Mouse (Mus musculus): ENCODE measurements at regions not wholly inside any gene's neighbourhood (a gene's known extent, or its start where the extent isn't known, plus 50 kb on each side); places are given as distances from the start of the nearest gene placed in this dataset.

DNA sequence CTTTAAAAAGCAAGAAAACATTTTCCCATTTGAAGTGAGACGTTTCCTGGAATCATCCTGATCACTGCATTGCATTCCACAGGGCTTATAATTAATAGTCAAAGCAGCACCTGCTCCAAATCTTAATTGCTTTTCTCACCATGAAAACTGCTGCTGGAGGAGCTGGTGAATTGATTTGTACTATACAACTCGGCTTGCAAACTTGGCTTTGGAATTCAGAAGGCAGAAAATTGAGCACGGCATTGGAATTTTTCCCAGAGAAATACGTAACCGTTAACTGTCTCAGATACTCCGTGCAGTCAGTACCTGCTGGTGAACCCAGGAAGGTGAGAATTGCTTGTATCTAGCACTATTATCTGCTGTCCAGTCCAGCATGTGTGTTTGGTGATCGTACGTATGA is 249.3 kb downstream of the Gm19410 start:
- peaks cover 14% of the 10 kb centered on the region; the same call in 1 of the 2 replicates for H3K4me1 ChIP-seq
- H3K27ac ChIP-seq: no peak overlapping the region
- no peaks in the 10 kb centered on the region for H3K9me3 ChIP-seq (replicated peaks)
- WGBS: 89% methylated on average over 8 of the region's 8 CpGs
- H3K4me3 ChIP-seq: no peak overlapping the region
- no peaks in the 10 kb centered on the region for H3K27me3 ChIP-seq (ENCODE audit: low read depth, poor library complexity, severe bottlenecking)
- no peak for DNase-seq (ENCODE audit: low spot score)
- H3K36me3 ChIP-seq: no peaks in the 10 kb centered on the region

DNA sequence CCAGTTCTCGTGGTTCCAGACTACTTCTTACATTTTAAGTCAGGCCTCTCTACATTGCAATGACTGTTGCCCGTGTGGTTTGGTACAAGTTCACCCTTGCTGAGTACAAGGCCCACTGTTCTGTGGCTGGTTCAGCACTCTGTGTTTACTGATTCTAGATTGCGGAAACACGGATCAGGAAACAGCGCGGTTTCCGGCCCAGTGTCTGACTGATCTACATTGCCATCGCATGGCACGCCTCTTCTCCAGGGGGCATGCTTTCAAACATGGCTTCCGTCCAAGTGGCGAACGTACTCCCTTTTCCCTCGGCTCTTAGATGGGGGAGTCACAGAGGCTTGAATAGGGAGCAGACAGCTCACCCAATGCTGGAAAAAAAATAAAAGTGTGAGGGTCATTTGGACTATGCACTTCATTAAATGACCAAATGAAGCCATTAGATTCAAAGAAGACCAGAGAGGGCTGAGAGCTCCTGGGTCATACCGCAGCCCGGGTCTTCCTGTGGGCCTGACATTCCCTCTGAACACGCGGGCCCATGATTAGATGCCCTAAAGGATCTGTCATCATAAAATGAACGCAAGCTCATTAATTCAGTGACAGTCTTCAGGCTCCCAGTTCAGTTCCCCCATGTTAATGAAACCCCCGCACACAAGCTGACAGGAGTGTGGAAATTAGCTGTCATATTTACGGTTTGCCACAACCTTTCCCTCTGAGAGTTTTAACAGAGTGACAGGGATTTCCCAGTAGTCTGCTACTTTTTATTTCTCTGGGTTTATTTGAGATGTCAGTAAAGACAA is 250.9 kb downstream of the Gm19410 start:
- DNase-seq (ENCODE audit: low spot score): no peak
- WGBS: 78% methylated on average over 20 of the region's 20 CpGs
- Histone ChIP-seq H3K9me3 (replicated peaks) (no peaks in the 10 kb centered on the region), H3K4me3 (no peak overlapping the region), H3K27me3 (ENCODE audit: low read depth, poor library complexity, severe bottlenecking) (no peaks in the 10 kb centered on the region), H3K4me1 (peaks cover 14% of the 10 kb centered on the region; the same call in 1 of the 2 replicates), H3K27ac (no peak overlapping the region), H3K36me3 (no peaks in the 10 kb centered on the region)

DNA sequence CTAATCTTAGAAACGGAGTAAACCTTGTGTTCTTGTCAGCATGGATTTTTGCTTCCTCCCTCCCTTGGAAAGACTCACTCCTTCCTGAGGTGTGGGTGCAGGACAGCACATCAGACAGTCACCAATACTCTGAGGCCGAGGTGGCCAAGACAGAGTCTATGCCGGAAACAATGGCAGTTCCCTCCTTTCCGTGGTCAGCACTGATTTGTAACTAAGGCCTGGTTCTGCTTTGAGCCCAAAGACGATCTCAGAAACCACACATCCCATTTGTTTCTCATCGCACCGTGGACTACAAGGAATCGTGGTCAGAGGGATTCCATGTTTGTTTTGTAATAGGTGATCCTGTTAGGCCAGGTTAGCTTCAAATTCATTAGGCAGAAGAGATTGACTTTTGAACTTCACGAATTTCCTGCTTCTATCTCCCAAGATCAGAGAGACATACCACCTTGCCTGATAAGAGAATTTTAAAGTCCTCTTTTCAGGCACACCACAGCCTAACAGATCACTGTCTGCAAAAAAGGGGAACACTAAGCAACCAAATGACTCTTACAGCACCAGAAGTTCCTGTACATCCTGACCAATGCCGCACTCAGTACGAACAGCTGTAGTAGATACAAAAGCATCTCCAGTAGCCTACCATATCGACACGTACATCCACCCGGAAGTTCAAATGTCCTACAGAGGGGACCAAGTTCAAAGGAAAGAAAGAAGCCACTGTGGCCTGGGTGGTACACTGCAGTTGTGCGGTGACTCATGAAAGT is 253.6 kb downstream of the Gm19410 start:
- H3K36me3 ChIP-seq: no peaks in the 10 kb centered on the region
- H3K9me3 ChIP-seq (replicated peaks): no peaks in the 10 kb centered on the region
- peaks cover 11% of the 10 kb centered on the region; the same call in 1 of the 2 replicates for H3K4me1 ChIP-seq
- H3K4me3 ChIP-seq: no peak overlapping the region
- no peak for DNase-seq (ENCODE audit: low spot score)
- no peaks in the 10 kb centered on the region for H3K27me3 ChIP-seq (ENCODE audit: low read depth, poor library complexity, severe bottlenecking)
- no peak overlapping the region for H3K27ac ChIP-seq
- 90% methylated on average over 15 of the region's 15 CpGs for WGBS

DNA sequence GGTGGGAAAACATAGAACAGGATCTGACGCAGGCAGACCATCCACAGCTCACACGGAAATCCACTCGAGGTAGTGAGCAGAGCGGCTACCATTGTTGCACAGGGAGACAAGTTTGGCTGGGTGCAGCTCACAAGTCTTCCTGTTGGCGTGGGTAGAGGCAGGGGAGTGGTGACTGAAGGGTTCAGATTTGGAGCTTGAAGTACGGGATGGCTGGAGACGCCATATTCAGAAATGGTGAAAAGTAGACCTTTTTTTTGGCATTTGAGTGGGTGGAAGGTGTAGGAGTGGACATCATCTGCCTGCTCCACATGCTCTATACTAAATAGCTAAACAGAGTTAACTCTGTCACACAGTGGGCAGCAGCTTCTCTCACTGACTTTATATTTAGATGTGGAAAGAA is 254.3 kb downstream of the Gm19410 start:
- DNase-seq (ENCODE audit: low spot score): no peak

DNA sequence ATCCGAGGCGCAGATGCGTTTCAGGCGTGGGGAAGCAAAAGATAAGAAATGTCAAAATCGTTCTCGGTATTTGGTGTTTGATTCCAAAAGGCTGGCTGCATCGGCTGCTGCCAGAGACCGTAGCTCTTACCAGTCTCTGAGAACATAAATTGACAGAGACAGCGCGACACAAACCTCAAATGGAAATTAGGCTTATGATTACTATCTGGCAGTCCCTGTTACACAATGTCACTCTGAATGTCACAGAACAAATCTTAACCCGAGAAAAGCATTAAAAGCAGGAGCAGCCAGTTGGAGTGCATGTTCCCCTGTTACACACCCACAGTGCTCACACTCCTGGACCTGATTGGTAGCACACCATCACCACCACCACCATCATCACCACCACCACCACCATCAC is 262.0 kb downstream of the Gm19410 start:
- Histone ChIP-seq H3K27me3 (ENCODE audit: low read depth, poor library complexity, severe bottlenecking) (no peaks in the 10 kb centered on the region), H3K4me1 (0 out of 2 replicates have a peak, but pooled peaks cover 5% of the 10 kb centered on the region), H3K27ac (no peak overlapping the region), H3K36me3 (no peaks in the 10 kb centered on the region), H3K9me3 (replicated peaks) (no peaks in the 10 kb centered on the region), H3K4me3 (no peak overlapping the region)
- no peak for DNase-seq (ENCODE audit: low spot score)
- 89% methylated on average over 11 of the region's 11 CpGs for WGBS

More for the DNA sequence above, 254.3 kb downstream of the Gm19410 start:
- Histone ChIP-seq H3K36me3 (no peaks in the 10 kb centered on the region), H3K27me3 (ENCODE audit: low read depth, poor library complexity, severe bottlenecking) (no peaks in the 10 kb centered on the region), H3K27ac (no peak overlapping the region), H3K4me1 (peaks cover 9% of the 10 kb centered on the region; the same call in 1 of the 2 replicates), H3K9me3 (replicated peaks) (no peaks in the 10 kb centered on the region), H3K4me3 (no peak overlapping the region)
- WGBS: 96% methylated on average over 7 of the region's 7 CpGs

DNA sequence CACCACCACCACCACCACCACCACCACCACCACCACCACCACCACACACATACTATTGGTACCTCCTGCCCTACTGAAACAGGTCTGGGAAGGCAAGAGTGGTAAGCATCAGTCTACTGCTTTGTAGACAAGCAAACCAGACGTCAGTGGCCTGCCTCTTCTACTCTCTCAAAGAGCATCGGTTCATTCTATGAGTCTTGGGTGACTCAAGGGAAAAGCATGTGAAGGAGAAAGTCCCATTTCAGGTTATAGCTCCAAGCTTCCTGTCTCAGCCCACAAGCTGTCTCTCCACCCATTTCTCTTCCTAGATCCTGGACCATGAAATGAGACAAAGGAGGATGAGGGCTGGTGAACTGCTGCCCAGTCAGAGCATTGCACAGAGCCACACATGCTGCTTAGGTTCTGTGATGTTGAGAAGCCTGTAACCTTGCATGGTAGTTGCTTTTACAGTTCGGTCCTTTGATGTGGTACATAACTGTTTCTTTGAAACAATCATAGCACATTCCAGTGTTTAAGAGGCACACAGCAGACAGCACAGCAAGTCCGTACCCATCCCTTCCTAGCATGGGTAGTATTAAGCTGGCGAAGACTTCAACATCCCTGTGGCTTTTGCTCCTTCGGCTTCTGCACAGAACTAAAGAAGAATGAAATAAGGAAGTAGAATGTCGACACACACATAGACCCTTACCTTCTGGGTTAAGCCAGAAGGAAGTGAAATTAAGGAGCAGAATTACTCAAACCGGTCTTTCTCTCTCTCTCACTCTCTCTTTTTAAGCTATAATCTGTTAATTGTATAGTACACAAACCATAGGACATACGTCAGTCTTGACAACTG is 262.7 kb downstream of the Gm19410 start:
- 86% methylated on average over 9 of the region's 9 CpGs for WGBS
- Histone ChIP-seq H3K27me3 (ENCODE audit: low read depth, poor library complexity, severe bottlenecking) (no peaks in the 10 kb centered on the region), H3K9me3 (replicated peaks) (no peaks in the 10 kb centered on the region), H3K4me1 (0 out of 2 replicates have a peak, but pooled peaks cover 5% of the 10 kb centered on the region), H3K27ac (no peak overlapping the region), H3K4me3 (no peak overlapping the region), H3K36me3 (no peaks in the 10 kb centered on the region)
- no peak for DNase-seq (ENCODE audit: low spot score)

DNA sequence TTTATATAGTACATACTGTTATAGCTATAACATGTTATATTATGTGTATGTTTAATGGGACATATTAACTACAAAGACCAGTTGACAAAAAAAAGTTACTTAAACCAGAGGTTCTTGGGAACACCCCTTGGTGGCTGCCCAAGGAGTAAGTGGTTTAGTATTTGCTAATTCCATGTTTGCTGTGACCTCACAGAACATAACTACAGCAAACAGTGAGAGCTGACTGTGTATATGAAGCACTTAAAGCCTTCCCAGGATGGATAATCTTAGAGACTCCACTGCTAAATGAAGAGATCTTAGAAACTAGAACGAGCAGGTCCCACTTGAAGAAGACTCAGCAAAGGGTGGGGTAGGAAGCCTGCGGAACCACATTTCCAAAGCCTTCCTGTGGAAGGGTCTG is 263.9 kb downstream of the Gm19410 start:
- no peaks in the 10 kb centered on the region for H3K27me3 ChIP-seq (ENCODE audit: low read depth, poor library complexity, severe bottlenecking)
- no peak for DNase-seq (ENCODE audit: low spot score)
- 0 out of 2 replicates have a peak, but pooled peaks cover 5% of the 10 kb centered on the region for H3K4me1 ChIP-seq
- no peak overlapping the region for H3K27ac ChIP-seq
- WGBS: 91% methylated on average over 2 of the region's 2 CpGs
- no peaks in the 10 kb centered on the region for H3K9me3 ChIP-seq (replicated peaks)
- no peaks in the 10 kb centered on the region for H3K36me3 ChIP-seq
- no peak overlapping the region for H3K4me3 ChIP-seq

DNA sequence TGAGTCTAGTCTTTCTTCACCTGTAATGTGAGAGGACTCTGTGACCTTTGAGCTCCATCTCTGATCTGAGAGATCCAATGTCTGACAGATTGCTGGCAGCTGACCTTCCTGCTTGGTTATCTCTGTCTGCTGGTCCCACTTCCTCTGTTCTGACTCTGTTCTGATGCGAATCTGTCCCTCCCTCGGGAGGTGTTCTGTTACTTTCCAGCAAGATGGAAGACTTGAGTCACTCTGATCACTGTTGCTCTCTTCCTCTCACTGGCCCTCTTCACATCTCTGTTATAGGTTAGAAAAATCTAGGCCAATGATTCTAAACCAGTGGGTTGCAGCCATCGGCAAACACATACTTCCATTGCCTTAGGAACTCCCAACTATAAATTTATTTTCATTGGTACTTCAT is 264.6 kb downstream of the Gm19410 start:
- WGBS: 71% methylated on average over 3 of the region's 3 CpGs
- Histone ChIP-seq H3K27me3 (ENCODE audit: low read depth, poor library complexity, severe bottlenecking) (no peaks in the 10 kb centered on the region), H3K27ac (no peak overlapping the region), H3K4me3 (no peak overlapping the region), H3K4me1 (0 out of 2 replicates have a peak, but pooled peaks cover 5% of the 10 kb centered on the region), H3K36me3 (no peaks in the 10 kb centered on the region), H3K9me3 (replicated peaks) (no peaks in the 10 kb centered on the region)
- DNase-seq (ENCODE audit: low spot score): no peak

DNA sequence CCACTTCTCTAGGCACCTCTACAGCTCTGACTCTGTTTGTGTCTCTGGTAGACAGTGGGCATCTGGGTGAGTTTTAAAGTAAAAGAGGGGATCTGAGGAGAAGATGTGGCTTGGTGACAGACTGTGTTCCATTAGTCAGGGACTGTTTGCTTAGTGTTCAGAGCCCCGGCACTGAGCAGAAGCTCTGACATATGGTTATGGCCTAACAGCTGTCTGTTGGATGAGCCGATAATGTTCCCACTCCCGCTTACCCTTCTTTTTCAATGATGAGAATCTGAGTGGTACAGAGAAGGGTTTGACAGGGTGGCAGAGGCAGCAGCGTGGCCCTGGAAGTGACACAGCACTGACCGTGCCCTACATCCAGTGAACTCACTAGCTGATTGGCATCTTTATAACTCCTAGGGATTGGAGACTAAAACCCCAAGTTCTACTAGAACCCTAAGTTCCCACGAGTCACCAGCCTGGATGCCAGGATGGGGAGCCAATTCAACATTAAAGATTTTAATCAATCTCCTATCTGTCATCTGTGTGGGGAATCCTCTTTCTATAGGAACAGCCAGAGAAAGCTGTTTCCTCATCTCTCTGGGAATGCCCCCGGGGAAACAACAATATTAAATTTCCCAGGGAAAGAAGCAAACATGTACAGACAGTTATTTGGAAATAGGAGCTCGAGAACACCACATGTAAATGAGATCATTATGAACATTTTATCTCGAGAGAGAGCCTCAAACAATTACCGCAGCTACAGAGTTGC is 266.6 kb downstream of the Gm19410 start:
- 87% methylated on average over 10 of the region's 10 CpGs for WGBS
- DNase-seq (ENCODE audit: low spot score): no peak
- H3K36me3 ChIP-seq: no peaks in the 10 kb centered on the region
- H3K4me1 ChIP-seq: 0 out of 2 replicates have a peak, but pooled peaks cover 2% of the 10 kb centered on the region
- H3K27me3 ChIP-seq (ENCODE audit: low read depth, poor library complexity, severe bottlenecking): no peaks in the 10 kb centered on the region
- H3K9me3 ChIP-seq (replicated peaks): no peaks in the 10 kb centered on the region
- no peak overlapping the region for H3K27ac ChIP-seq
- no peak overlapping the region for H3K4me3 ChIP-seq

DNA sequence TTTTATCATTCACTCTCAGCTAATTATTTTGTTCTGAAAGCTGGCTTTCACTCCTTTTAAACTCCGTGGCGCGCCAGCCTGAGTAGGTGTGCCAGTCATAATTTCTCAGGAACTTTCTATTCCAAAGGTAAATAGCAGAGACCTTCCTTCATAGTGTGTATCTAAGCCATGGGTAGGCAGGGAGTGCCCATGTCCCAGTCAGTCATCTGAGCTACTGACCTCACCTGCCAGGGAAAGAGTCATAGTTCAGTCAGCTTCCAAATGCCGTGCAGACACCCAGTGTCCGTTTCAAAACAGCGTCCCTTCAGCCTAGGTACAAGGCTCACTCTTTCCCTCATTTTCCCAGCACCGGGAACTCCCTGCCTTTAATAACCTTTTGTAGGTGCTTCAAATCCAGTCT is 269.7 kb downstream of the Gm19410 start:
- Histone ChIP-seq H3K36me3 (no peaks in the 10 kb centered on the region), H3K4me3 (no peak overlapping the region), H3K27me3 (ENCODE audit: low read depth, poor library complexity, severe bottlenecking) (no peaks in the 10 kb centered on the region), H3K9me3 (replicated peaks) (no peaks in the 10 kb centered on the region), H3K27ac (no peak overlapping the region), H3K4me1 (no peaks in the 10 kb centered on the region)
- WGBS: 94% methylated on average over 7 of the region's 7 CpGs
- DNase-seq (ENCODE audit: low spot score): no peak

DNA sequence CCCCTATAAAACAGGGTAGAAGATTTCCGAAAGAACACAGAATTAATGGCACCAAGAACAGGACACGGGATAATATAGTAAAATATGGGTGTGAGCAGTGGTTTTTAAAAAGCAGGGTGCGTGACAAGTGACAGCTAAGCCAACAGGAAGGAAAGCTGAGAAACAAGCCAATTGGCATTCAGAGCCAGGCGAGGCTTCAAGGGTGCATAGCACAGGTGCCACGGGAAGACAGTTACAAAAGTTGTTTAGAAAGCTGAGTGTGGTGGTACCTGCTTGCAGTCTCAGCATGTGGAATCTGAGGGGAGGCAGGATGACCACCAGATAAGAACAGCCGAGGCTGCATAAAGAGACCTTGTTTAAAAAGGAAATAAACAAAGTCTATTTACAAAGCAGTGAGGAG is 270.7 kb downstream of the Gm19410 start:
- Histone ChIP-seq H3K36me3 (no peaks in the 10 kb centered on the region), H3K4me3 (no peak overlapping the region), H3K27ac (no peak overlapping the region), H3K27me3 (ENCODE audit: low read depth, poor library complexity, severe bottlenecking) (no peaks in the 10 kb centered on the region), H3K9me3 (replicated peaks) (no peaks in the 10 kb centered on the region), H3K4me1 (no peaks in the 10 kb centered on the region)
- WGBS: 68% methylated on average over 6 of the region's 6 CpGs
- no peak for DNase-seq (ENCODE audit: low spot score)

DNA sequence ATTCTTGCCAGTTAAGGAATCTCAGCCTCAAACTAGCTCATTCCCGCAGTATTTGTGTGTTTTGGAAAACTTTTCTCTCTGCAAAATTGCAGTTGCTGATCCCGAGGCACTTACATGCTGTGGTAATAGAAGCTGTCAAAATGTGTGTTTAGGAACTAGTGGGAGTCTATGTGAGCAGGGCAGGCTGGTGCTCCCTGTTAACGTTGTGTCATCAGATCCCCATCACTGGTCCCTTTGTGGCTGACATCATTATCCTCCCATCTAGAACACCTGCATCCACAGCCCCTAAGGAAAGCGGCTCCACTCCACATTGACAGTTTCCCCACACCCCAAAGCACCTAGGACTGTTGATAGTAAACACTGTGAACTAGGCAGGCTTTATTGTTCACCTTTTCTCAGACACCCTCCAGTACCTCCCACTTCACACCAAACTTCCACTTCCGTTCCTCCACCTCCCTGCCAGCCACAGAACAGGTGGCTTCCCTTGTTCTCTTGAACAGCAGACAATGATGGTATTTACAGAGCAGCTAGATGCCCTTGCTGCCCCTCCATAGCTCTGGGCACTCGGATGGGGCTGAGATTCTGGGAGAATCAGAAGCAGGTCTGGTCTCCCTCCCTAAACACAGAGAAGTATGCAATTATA is 275.8 kb downstream of the Gm19410 start:
- Histone ChIP-seq H3K4me1 (no peaks in the 10 kb centered on the region), H3K9me3 (replicated peaks) (no peaks in the 10 kb centered on the region), H3K36me3 (no peaks in the 10 kb centered on the region), H3K27me3 (ENCODE audit: low read depth, poor library complexity, severe bottlenecking) (no peaks in the 10 kb centered on the region), H3K4me3 (no peak overlapping the region), H3K27ac (no peak overlapping the region)
- 82% methylated on average over 6 of the region's 6 CpGs for WGBS
- no peak for DNase-seq (ENCODE audit: low spot score)

Data from limb, embryonic 10.5 days (tissue).